Mouse (Mus musculus) skeletal muscle tissue, adult 2 months (tissue): ENCODE results near the gene Zscan5b.
"Not testable (repeated sequence)": the region's sequence is repeated elsewhere in the genome, so short reads cannot be mapped to it uniquely, and the experiment has no call there.

Experiments
- DNase-seq: peaks from one replicate; pipeline ENCODE4 v3.0.0-alpha.2; 2012; ENCODE audit warnings: low read depth, low spot score

The Zscan5b gene

GRCm38 (mm10) chr7:6244361-6245292 is 22.5 kb downstream of the Zscan5b start:
- no peak for DNase-seq

DNA sequence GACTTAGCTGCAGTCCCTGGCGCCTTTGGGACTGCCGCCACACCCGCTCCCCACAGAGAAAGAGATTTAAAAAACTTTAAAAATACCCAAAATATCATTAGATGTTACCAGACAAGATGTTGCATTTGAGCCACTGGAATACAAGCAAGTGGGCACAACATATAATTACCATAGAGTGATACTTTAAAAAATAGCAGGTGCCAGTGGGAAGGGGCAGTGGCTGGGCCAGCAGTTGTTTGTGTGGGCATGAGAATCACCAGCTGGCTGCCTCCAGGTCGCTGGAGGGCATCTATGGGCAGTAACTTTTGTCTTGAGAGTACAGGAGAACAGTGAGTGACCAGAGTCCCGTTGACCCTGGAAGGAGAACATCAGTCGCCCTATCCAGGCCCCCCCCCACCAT is 30.3 kb downstream of the Zscan5b start, which contains the start of gene Epp13:
Gene Epp13, plus strand, starts transcription at position 301 of the 400 bp plus-strand sequence.
- DNase-seq: no peak

- no peak for DNase-seq
Measured at GRCm38 (mm10) chr7:6254451-6254850, 32.4 kb downstream of the Zscan5b start.

DNA sequence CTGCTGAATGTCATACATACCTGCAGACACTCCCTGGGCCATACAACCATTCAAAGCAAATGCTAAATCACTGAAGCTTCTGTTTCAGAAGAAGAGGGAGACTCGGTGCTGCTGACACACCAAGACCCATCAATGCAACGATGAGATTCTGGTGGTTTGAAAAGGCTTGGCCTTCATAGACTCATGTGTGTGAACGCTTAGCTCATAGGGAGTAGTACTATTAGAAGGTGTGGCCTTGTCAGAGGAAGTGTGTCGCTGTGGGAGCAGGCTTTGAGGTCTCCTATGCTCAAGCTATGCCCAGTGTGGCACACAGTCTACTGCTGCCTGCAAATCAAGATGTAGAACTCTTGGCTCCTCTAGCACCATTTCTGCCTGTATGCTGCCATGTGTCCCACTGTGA is 35.3 kb downstream of the Zscan5b start:
- no peak for DNase-seq

DNA sequence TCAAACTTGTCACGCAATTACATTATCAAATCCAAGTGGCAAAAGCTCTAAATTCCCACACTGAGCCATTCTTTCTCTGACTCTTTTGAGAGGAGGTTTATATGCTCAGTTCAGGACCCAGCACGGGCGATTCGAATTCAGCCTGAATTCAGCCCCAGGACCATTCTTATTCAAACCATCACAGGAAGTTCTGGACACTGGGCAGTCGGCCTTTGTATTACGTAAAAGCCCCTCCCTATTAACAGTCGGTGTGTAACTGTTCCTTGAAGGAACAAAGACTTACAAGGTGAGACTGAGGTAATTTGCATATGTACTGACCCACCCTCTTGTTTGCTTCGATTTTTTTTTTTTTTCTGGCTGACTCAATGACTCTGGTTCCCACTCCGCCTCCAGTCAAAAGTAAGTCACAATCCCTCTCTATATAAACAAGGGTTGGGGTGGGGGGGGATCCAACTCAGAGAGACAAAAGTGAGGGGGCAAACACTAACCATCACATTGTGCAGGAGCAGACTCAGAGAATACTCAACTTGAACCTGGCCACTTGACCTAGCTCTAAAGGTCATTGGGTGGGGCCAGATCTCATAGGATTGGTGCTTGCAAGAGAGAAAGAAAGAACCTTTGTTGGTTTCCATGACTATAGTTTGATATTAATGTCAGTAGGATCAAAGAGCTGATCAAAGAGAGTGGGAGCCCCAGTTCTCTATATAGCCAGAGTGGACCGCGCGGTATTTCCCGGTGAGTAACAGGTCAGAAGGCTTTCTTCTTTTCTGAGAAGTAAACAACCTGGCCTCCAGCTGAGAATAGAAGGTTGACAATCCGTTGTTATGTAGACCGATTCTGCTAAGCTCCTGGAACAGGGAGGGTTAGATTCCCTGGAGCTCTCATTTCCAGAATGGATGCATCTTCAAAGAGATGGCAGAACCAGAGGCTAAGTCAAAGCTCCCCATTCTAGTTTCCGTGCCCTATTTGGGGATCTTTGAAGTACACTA is 36.4 kb downstream of the Zscan5b start:
- no peak for DNase-seq

DNA sequence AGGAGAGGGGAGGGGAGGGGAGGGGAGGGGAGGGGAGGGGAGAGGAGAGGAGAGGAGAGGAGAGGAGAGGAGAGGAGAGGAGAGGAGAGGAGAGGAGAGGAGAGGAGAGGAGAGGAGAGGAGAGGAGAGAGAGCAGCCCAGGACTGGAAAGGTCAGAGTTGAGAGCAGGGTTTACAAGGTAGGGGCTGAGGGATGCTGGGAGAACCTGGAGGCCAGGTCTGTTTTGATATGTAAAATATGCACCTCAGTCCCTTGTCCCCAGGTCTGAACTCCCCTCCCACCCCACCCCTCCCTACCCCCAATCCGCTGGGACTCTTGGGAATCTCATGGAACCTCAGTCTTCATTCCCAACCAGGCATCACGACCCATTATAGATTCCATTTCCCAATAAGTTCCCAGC is 37.9 kb downstream of the Zscan5b start:
- not testable (repeated sequence) for DNase-seq

GRCm38 (mm10) chr7:6262120-6262519 is 40.0 kb downstream of the Zscan5b start:
- no peak for DNase-seq

DNA sequence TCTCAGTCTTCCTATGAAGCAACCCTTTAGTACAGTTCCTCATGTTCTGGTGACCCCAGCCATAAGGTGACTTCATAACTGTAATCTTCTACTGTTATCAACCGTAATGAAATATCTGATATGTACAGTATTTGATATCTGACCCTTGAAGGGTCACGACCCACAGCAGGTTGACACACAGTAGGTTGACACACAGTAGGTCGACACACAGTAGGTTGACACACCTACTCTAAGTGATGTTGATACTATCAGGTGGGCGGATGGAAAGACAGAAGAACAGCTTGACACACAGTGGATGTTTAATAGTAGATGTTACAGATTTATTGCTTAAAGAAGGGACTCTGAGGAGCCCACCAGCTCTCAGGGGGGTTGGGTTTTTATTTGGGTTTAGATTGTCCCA is 40.9 kb downstream of the Zscan5b start:
- no peak for DNase-seq

DNA sequence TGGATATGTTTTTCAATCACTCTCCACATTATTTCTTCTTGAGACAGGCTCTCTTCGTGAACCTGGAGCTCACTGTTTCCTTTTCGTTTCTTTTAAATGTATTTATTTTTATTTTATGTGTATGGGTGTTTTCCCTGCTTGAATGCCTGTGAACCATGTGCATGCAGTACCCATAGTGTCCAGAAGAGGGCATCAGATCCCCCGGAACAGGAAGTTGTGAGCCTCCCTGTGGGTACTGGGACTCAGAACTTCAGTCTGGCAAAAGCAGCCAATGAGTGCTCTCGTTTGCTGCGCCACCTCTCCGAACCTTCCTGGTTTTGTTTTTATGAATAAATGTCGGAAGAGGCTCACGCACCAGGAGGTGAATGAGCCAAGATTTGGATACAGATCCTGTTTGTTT is 43.6 kb downstream of the Zscan5b start:
- no peak for DNase-seq

DNA sequence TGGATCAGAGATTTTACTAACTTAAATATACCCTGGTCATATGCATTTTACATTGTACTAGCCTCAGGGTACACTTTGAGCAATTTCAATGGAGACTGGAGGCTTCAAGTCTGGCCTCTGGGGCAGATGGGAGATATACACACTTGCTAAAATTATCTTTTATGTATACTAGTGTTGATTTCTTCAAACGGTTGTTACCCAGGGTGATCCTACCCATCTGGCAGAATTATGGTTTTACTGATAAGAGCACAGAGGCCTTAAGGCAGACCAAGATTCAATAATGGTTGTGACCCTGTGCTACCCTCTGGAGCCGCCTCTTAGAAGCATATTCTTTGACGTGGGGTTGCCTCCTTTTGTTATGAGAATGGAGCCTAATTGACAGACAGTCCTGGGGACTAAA is 55.8 kb downstream of the Zscan5b start:
- DNase-seq: no peak

DNA sequence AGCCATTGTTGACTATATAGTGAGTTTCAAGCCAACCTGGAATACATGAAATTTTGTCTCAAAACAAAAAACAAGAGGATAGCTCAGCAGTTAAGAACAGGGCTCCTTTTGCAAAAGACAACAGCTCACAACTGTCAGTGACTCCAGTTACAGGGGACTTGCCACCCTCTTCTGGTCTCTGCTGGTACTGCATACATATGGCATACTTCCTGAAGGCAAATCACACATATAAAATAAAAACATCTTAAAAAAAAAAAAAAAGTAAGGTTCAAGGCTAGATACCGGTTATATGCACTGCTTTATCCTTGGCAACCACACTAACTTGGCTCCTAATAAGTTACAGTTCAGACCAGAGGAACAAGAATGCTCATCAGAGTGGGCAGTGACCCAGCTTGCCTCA is 60.7 kb downstream of the Zscan5b start:
- DNase-seq: peak; percentile 50

DNA sequence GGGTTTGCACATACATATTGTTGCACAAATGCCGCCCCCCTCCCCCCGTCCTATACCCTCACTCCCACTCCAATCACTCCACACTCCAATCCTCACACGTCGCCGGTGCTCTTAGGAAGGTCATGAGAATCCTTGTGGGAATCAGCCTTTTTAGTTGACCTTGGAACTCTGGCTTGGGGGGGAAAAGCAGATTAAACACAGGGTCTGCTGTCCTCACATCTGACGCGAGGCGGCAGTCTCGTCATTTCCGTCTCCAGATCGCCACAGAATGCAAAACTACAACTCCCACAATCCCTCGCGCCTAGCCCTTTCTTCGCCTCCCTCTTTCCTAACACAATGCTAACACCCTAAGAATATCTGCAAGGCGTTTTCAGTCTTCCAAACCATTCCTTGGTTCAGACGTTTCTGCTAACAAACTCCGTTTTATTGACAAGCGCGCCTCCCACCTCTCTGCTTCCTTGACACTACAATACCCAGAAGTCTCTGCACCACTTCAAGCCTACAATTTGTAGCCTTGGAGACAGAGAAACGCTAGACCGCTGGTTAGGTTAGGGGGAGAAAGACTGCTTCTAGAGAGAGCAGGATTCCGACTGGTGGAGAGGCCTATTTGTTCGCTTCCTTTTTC is 61.5 kb downstream of the Zscan5b start:
- DNase-seq: peak; percentile 56

GRCm38 (mm10) chr7:6284442-6285012 is 62.4 kb downstream of the Zscan5b start:
- no peak for DNase-seq

GRCm38 (mm10) chr7:6285366-6285765 is 63.3 kb downstream of the Zscan5b start:
- no peak for DNase-seq

GRCm38 (mm10) chr7:6285842-6286705 is 64.0 kb downstream of the Zscan5b start, which contains the start of gene Zfp667:
Gene Zfp667 (plus strand): TSS chr7:6286579.
- DNase-seq: peak; percentile 96

DNA sequence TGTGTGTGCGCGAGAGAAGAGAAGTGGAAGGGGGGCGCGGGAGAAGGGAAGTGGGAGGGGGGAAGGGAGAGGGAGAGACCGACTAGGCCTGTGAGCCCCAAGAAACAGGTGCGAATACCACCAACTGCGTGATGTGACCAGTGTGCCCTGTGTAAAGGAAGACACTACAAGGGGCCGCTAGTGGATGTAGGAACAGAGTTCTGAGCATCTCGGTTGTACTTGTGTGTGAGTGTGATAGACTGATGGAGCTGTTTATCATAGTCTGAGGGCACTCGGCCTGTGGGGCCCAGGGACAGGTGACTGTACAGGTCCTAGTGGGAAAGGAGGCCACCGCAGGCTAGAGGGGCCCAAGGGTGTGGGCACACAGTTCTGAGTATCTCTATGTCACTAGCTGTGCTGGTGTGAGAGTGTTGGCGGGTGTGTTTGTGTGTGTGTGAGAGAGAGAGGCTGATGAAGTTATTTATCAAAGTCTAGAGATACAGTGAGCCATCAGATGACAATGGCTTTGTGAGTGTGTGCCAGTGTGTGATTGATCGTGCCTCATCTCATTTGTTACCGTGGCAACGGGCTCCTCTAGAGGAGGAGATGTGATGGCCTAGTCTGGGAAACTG is 64.9 kb downstream of the Zscan5b start:
- DNase-seq: no peak
